Mouse (Mus musculus) fat pad, adult 2 months (tissue): ENCODE data around the gene Rbm7.
"Not testable (repeated sequence)": the region's sequence is repeated elsewhere in the genome, so short reads cannot be mapped to it uniquely, and the experiment has no call there.

Experiments used
- DNase-seq: peaks from one replicate; pipeline ENCODE4 v3.0.0-alpha.2; 2011; ENCODE audit warnings: low read depth, low spot score; ENCODE audit errors: extremely low read depth

Gene Rbm7

GRCm38 (mm10) chr9:48480411-48481213 lies 14.5 kb downstream of the Rbm7 start, which contains the start of gene Rexo2:
Gene Rexo2 (minus strand): TSS chr9:48480623.
- DNase-seq, result peak; percentile 51

GRCm38 (mm10) chr9:48479838-48480410 lies 15.2 kb downstream of the Rbm7 start:
- no peak for DNase-seq

GRCm38 (mm10) chr9:48478808-48479207 lies 16.3 kb downstream of the Rbm7 start:
- DNase-seq, result no peak

- DNase-seq, result no peak
Measured at GRCm38 (mm10) chr9:48476236-48477165, 18.6 kb downstream of the Rbm7 start.

GRCm38 (mm10) chr9:48474367-48474766 lies 20.7 kb downstream of the Rbm7 start:
- no peak for DNase-seq

GRCm38 (mm10) chr9:48473131-48473530 lies 22.0 kb downstream of the Rbm7 start:
- DNase-seq, result no peak

GRCm38 (mm10) chr9:48472441-48473025 lies 22.6 kb downstream of the Rbm7 start:
- DNase-seq, result no peak

- DNase-seq, result not testable (repeated sequence)
Measured at GRCm38 (mm10) chr9:48467471-48467870, 27.6 kb downstream of the Rbm7 start.

GRCm38 (mm10) chr9:48466804-48467203 lies 28.3 kb downstream of the Rbm7 start:
- no peak for DNase-seq

- DNase-seq, result no peak
Measured at GRCm38 (mm10) chr9:48465671-48466070, 29.4 kb downstream of the Rbm7 start.

GRCm38 (mm10) chr9:48461545-48461944 lies 33.6 kb downstream of the Rbm7 start:
- DNase-seq, result no peak

- DNase-seq, result no peak
Measured at GRCm38 (mm10) chr9:48460720-48461119, 34.4 kb downstream of the Rbm7 start.

GRCm38 (mm10) chr9:48459391-48459790 lies 35.7 kb downstream of the Rbm7 start:
- no peak for DNase-seq

- DNase-seq, result no peak
Measured at GRCm38 (mm10) chr9:48458879-48459278, 36.2 kb downstream of the Rbm7 start.

GRCm38 (mm10) chr9:48455961-48456360 lies 39.1 kb downstream of the Rbm7 start:
- no peak for DNase-seq

- DNase-seq, result no peak
Measured at GRCm38 (mm10) chr9:48450066-48450465, 45.0 kb downstream of the Rbm7 start.

GRCm38 (mm10) chr9:48447783-48448209 lies 47.3 kb downstream of the Rbm7 start:
- no peak for DNase-seq

- no peak for DNase-seq
Measured at GRCm38 (mm10) chr9:48444821-48445220, 50.3 kb downstream of the Rbm7 start.

- DNase-seq, result no peak
Measured at GRCm38 (mm10) chr9:48443873-48444272, 51.2 kb downstream of the Rbm7 start.
